Mouse (Mus musculus): ENCODE measurements around the gene Gpam.

The Gpam gene

GRCm38 (mm10) chr19:55061951-55062350, 65.1 kb downstream of the Gpam start:
- DNase-seq (ENCODE audit: low read depth, low spot score): peak; percentile 56

- no peak for DNase-seq (ENCODE audit: low read depth, low spot score)
These were observed 65.6 kb downstream of the Gpam start for GRCm38 (mm10) chr19:55061447-55061901.

GRCm38 (mm10) chr19:55060964-55061363, 66.1 kb downstream of the Gpam start:
- DNase-seq (ENCODE audit: low read depth, low spot score): peak; percentile 70

GRCm38 (mm10) chr19:55057483-55057882, 69.6 kb downstream of the Gpam start:
- no peak for DNase-seq (ENCODE audit: low read depth, low spot score)

GRCm38 (mm10) chr19:55055634-55056269, 71.3 kb downstream of the Gpam start:
- no peak for DNase-seq (ENCODE audit: low read depth, low spot score)

- DNase-seq (ENCODE audit: low read depth, low spot score): no peak
These were observed 73.9 kb downstream of the Gpam start for GRCm38 (mm10) chr19:55053163-55053562.

- DNase-seq (ENCODE audit: low read depth, low spot score): no peak
These were observed 89.6 kb downstream of the Gpam start for GRCm38 (mm10) chr19:55037406-55037805.

GRCm38 (mm10) chr19:55018872-55019271, 108.2 kb downstream of the Gpam start:
- peak; percentile 27 for DNase-seq (ENCODE audit: low read depth, low spot score)

Measured in retina, postnatal 7 days (tissue).